Mouse (Mus musculus): ENCODE results near the gene Comt.

Comt gene

GRCm38 (mm10) chr16:18388583-18389435 is 37.8 kb downstream of the Comt start:
- DNase-seq (ENCODE audit: low read depth) = no peak

GRCm38 (mm10) chr16:18387704-18388582 is 38.7 kb downstream of the Comt start:
- DNase-seq (ENCODE audit: low read depth) = no peak

- DNase-seq (ENCODE audit: low read depth) = no peak
Observed at GRCm38 (mm10) chr16:18386972-18387371, 39.7 kb downstream of the Comt start.

GRCm38 (mm10) chr16:18386451-18386850 is 40.2 kb downstream of the Comt start:
- DNase-seq (ENCODE audit: low read depth) = no peak

- no peak for DNase-seq (ENCODE audit: low read depth)
Observed at GRCm38 (mm10) chr16:18385411-18385810, 41.2 kb downstream of the Comt start.

GRCm38 (mm10) chr16:18384659-18385058 is 42.0 kb downstream of the Comt start:
- no peak for DNase-seq (ENCODE audit: low read depth)

- no peak for DNase-seq (ENCODE audit: low read depth)
Observed at GRCm38 (mm10) chr16:18384211-18384610, 42.4 kb downstream of the Comt start.

GRCm38 (mm10) chr16:18383756-18384155 is 42.9 kb downstream of the Comt start:
- no peak for DNase-seq (ENCODE audit: low read depth)

GRCm38 (mm10) chr16:18383045-18383726 is 43.5 kb downstream of the Comt start:
- no peak for DNase-seq (ENCODE audit: low read depth)

GRCm38 (mm10) chr16:18381621-18382258 is 44.9 kb downstream of the Comt start:
- no peak for DNase-seq (ENCODE audit: low read depth)

GRCm38 (mm10) chr16:18380495-18381063 is 46.1 kb downstream of the Comt start:
- no peak for DNase-seq (ENCODE audit: low read depth)

GRCm38 (mm10) chr16:18379338-18380001 is 47.2 kb downstream of the Comt start:
- DNase-seq (ENCODE audit: low read depth) = no peak

- DNase-seq (ENCODE audit: low read depth) = no peak
Observed at GRCm38 (mm10) chr16:18378489-18378888, 48.2 kb downstream of the Comt start.

- peak; percentile 32 for DNase-seq (ENCODE audit: low read depth)
Observed at GRCm38 (mm10) chr16:18377203-18377602, 49.4 kb downstream of the Comt start.

- DNase-seq (ENCODE audit: low read depth) = no peak
Observed at GRCm38 (mm10) chr16:18376297-18376954, 50.2 kb downstream of the Comt start.

- no peak for DNase-seq (ENCODE audit: low read depth)
Observed at GRCm38 (mm10) chr16:18373632-18374031, 53.0 kb downstream of the Comt start.

GRCm38 (mm10) chr16:18370197-18370596 is 56.5 kb downstream of the Comt start:
- DNase-seq (ENCODE audit: low read depth) = no peak

GRCm38 (mm10) chr16:18366849-18367248 is 59.8 kb downstream of the Comt start:
- DNase-seq (ENCODE audit: low read depth) = no peak

- no peak for DNase-seq (ENCODE audit: low read depth)
Observed at GRCm38 (mm10) chr16:18362948-18363347, 63.7 kb downstream of the Comt start.

- DNase-seq (ENCODE audit: low read depth) = no peak
Observed at GRCm38 (mm10) chr16:18360151-18360805, 66.4 kb downstream of the Comt start.

Data from naive thymus-derived CD4-positive, alpha-beta T cell, adult 2 months (primary cell).